Mouse (Mus musculus): ENCODE measurements at regions not wholly inside any gene's neighbourhood (a gene's known extent, or its start where the extent isn't known, plus 50 kb on each side); places are given as distances from the start of the nearest gene placed in this dataset.
A peak's percentile ranks its signal among the peaks of the same experiment; 100 is the strongest.

DNA sequence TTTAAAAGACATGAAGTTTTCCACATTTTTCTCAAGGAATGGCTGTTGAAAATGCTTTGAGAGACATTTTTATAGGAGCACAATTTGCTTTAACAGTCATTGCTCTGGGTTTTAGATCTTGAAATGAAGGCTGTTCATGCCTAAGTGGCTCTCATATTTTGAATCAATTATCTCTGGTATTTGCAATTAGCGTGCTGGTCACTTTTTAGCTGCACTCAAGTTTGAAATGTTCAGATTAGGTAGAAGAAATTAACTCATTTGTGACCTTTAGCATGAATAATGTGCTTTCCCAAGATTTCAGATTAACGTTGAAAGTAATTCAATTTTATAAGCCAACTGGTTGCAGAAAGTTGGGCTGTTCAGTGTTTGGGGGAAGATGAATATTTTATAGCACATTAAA lies 773.9 kb downstream of the D3Ertd751e start:
- 46% methylated on average over 2 of the region's 2 CpGs for WGBS
- no peaks in the 10 kb centered on the region for H3K27me3 ChIP-seq

DNA sequence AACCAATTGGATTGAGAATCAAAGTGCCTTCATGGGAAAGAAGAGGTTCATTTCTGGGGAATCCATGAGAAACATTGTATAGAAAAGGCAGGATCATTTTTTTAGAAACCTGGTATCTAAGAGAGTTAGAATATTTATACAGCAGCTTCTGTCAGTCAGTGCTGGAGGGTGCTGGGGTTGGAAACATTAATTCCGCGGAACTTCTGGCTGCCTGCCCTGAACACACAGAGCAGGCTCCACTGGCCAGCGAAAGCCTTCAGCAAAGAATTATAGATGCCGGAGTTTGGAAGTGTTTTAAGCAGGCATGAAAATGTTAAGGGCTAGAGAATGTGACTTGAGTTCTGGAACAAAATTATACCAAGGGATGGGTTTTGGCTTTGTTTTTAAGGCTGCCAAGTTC lies 789.0 kb downstream of the D3Ertd751e start:
- Histone ChIP-seq H3K36me3 (replicated peaks) (no peaks in the 10 kb centered on the region), H3K4me2 (no peak overlapping the region), H3K27ac (no peak overlapping the region), H3K9ac (no peak overlapping the region), H3K4me1 (no peaks in the 10 kb centered on the region), H3K9me3 (no peaks in the 10 kb centered on the region), H3K27me3 (no peaks in the 10 kb centered on the region), H3K4me3 (replicated peaks) (no peak overlapping the region)
- ATAC-seq (ENCODE audit: low FRiP score) = no peak
- 92% methylated on average over 4 of the region's 4 CpGs for WGBS

More for the DNA sequence above, 773.9 kb downstream of the D3Ertd751e start:
- peaks cover 5% of the 10 kb centered on the region; the same call in 1 of the 2 replicates for H3K4me1 ChIP-seq
- H3K4me2 ChIP-seq = no peak overlapping the region
- no peak overlapping the region for H3K9ac ChIP-seq
- no peaks in the 10 kb centered on the region for H3K36me3 ChIP-seq (replicated peaks)
- no peak for ATAC-seq (ENCODE audit: low FRiP score)
- no peak overlapping the region for H3K27ac ChIP-seq
- H3K9me3 ChIP-seq = no peaks in the 10 kb centered on the region
- no peak overlapping the region for H3K4me3 ChIP-seq (replicated peaks)

DNA sequence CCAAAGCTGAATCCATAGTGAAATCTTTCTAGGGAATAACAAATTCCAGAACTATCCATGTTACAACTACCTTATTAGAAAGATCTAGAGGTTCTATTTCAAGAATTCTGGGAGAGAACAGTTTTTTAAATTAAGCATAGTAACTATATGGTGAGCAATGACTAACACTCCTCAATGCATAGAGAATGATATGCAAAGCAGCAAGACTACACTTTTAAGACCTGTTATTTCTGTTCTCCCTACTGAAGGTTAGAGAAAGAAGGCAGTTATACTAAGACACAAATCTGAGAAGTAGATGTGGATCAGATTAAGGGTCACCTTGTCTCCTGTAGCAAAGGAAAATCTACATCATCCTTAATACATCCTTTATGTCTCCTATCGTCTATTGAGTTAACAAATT lies 824.3 kb downstream of the D3Ertd751e start:
- no peaks in the 10 kb centered on the region for H3K36me3 ChIP-seq (replicated peaks)
- no peak overlapping the region for H3K4me3 ChIP-seq (replicated peaks)
- no peak overlapping the region for H3K9ac ChIP-seq
- no peaks in the 10 kb centered on the region for H3K9me3 ChIP-seq
- H3K4me2 ChIP-seq = no peak overlapping the region
- no peaks in the 10 kb centered on the region for H3K4me1 ChIP-seq
- ATAC-seq (ENCODE audit: low FRiP score) = no peak
- no peaks in the 10 kb centered on the region for H3K27me3 ChIP-seq
- H3K27ac ChIP-seq = no peak overlapping the region
- WGBS = 82% methylated on average over 1 of the region's 1 CpGs

DNA sequence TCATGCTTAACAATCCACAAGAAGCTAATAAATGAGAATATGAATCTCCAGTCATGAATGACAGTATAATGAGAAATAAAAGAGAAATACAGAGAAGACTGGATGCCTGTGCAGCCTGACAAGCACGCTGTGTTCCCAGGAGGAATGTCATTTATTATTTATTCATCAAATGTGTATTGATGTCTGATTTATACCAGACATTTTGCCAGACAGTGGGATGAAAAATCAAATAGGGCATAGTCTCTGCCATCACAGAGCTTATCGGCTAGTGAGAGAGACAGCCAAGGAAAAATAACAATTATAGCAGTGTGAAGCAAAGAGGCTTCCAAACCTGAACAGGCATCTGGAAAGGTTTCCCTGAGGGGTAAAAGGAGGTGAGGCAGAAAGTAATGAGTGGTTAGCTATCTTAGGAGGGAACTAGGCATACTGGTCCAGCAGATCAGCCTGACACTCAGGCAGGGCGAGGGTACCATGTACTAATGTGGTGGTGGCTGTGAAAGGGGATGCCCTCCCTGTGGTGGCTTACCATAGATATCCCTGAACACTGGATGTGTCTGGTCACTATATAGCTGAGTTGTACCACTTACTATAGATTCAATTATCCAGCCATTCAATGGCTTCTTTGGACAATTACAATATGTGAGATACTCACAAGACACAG lies 828.1 kb downstream of the D3Ertd751e start:
- 91% methylated on average over 3 of the region's 3 CpGs for WGBS
- Histone ChIP-seq H3K4me3 (replicated peaks) (no peak overlapping the region), H3K36me3 (replicated peaks) (no peaks in the 10 kb centered on the region), H3K4me1 (peaks cover 16% of the 10 kb centered on the region), H3K9ac (no peak overlapping the region), H3K27ac (no peak overlapping the region), H3K4me2 (no peak overlapping the region), H3K27me3 (no peaks in the 10 kb centered on the region), H3K9me3 (no peaks in the 10 kb centered on the region)
- ATAC-seq (ENCODE audit: low FRiP score) = no peak

DNA sequence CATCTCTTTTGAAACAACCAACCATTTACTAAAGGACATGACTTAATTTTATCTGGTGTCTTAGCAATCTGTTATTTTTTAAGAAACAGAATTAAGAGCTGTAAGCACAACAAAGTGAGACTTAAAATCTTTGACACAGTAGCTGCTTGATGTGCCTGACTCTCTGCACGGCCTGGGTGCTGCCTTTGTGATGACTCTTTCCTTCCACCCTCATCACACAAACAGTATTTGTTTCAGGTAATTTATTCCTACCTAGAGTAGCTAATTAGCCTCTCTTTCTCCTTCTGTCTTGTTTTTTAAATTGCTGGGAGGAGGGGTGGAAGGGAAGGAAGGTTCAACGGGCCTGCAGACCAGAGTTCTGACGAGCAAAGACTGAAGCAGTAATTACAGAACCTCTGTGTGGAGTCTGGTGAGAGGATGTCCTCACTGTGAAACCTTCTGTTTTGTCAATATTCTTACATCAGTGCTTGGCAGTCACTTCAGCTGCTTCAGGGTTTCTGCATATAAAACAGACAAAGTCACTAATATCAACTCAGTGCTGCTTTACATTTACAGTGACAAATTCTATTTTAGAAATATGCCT lies 829.6 kb downstream of the D3Ertd751e start:
- no peaks in the 10 kb centered on the region for H3K9me3 ChIP-seq
- H3K27me3 ChIP-seq = no peaks in the 10 kb centered on the region
- WGBS = 11% methylated on average over 3 of the region's 3 CpGs
- H3K9ac ChIP-seq = no peak overlapping the region
- H3K4me1 ChIP-seq = peaks cover 16% of the 10 kb centered on the region
- H3K36me3 ChIP-seq (replicated peaks) = no peaks in the 10 kb centered on the region
- H3K27ac ChIP-seq = no peak overlapping the region
- no peak overlapping the region for H3K4me2 ChIP-seq
- no peak overlapping the region for H3K4me3 ChIP-seq (replicated peaks)
- ATAC-seq (ENCODE audit: low FRiP score) = peak; percentile 52; the same call in 1 of the 2 replicates

DNA sequence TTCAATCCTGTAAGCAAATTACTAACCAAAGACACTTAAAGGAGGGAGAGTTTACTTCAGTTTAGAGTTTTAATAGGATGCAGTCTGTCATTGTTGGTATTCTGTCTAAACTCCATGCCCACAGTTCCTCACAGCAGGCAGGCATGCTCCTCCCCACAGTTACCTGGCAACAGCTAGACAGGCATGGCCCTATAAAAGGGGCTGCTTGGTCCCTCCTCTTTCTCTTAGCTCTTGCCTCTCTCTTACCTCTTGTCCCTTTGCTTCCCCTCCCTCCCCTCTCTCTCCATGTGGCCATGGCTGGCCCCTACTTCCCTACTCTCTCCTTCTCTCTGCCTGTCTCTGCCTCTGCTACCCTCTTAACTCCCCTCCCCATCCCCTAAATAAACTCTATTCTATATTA lies 830.7 kb downstream of the D3Ertd751e start:
- H3K36me3 ChIP-seq (replicated peaks) = no peaks in the 10 kb centered on the region
- no peak overlapping the region for H3K4me3 ChIP-seq (replicated peaks)
- H3K27me3 ChIP-seq = no peaks in the 10 kb centered on the region
- peaks cover 16% of the 10 kb centered on the region for H3K4me1 ChIP-seq
- H3K4me2 ChIP-seq = no peak overlapping the region
- H3K9ac ChIP-seq = no peak overlapping the region
- H3K27ac ChIP-seq = no peak overlapping the region
- no peaks in the 10 kb centered on the region for H3K9me3 ChIP-seq
- peak; percentile 89 for ATAC-seq (ENCODE audit: low FRiP score)

DNA sequence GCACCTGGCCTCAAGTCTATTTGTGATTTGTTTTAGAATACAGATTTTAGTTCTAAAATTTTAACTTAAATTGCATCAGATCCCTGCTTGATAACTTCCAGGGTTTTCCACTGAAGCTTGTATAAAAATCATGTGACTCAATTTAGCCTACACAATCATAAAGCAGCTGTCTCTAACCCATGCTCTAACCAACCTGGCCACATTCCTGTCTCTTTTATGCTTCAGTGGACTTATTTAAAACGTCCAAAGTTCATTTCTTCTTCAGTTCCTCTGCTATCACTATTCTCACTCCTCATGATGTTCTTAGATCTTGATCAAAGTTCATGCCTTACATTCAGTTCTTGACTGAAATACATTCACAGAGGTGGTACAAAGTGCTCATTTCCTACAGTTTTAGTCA lies 839.9 kb downstream of the D3Ertd751e start:
- ATAC-seq (ENCODE audit: low FRiP score) = no peak
- no peaks in the 10 kb centered on the region for H3K4me1 ChIP-seq
- no peak overlapping the region for H3K4me2 ChIP-seq
- H3K27ac ChIP-seq = no peak overlapping the region
- H3K27me3 ChIP-seq = no peaks in the 10 kb centered on the region
- H3K9me3 ChIP-seq = no peaks in the 10 kb centered on the region
- H3K36me3 ChIP-seq (replicated peaks) = no peaks in the 10 kb centered on the region
- WGBS = 33% methylated on average over 1 of the region's 1 CpGs
- H3K9ac ChIP-seq = no peak overlapping the region
- no peak overlapping the region for H3K4me3 ChIP-seq (replicated peaks)

DNA sequence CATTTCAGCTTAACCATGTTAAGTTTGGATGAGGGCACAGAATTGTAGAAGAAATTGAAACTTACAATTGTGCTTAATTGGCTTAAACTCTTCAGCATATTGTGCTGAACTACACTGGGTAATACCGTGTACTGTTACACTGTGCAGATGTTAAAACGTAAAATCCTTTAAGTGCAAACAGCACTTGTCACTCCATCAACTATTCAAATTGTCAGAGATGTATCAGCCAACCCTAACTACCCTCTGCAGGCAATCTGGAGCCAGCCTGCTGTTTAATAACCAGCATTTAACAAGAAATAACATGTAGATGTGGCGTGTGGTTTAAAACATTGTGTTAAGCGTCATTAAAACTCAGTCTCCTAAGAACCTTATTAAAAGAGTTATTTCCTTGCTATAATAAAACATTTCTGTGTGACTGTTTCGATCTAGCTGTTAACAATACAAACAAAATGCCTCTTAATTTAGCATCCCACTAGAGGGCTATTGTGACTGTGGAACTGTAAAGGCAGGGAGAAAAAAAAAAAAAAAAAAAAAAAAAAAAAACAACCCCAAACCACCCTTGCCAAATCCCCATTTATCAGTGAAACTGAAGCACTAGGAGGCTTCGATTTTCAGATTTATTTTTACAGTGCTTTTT lies 845.0 kb downstream of the D3Ertd751e start:
- Histone ChIP-seq H3K9me3 (no peaks in the 10 kb centered on the region), H3K4me1 (no peaks in the 10 kb centered on the region), H3K4me2 (no peak overlapping the region), H3K9ac (no peak overlapping the region), H3K27ac (no peak overlapping the region), H3K27me3 (no peaks in the 10 kb centered on the region), H3K4me3 (replicated peaks) (no peak overlapping the region), H3K36me3 (replicated peaks) (no peaks in the 10 kb centered on the region)
- 61% methylated on average over 6 of the region's 6 CpGs for WGBS
- ATAC-seq (ENCODE audit: low FRiP score) = no peak

DNA sequence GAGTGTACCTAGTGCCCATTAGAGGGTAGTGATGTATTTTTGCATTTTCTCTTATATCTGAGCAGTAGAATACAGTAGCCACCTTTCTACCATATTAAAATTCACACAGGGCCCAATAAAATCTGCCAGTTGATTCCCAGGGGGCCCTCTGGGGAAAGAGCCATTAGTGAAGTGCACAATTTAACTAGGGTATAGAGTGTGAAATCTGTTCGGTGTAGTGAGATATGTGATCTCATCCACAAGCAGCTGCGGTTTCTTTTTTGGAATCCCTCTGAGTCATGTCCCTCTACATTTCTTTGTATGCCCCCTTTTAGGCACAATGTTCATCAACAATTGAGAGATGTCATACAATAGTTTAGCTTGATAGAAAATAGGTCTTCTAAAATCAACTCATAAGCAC lies 847.1 kb downstream of the D3Ertd751e start:
- Histone ChIP-seq H3K4me3 (replicated peaks) (no peak overlapping the region), H3K9me3 (no peaks in the 10 kb centered on the region), H3K36me3 (replicated peaks) (no peaks in the 10 kb centered on the region), H3K4me1 (no peaks in the 10 kb centered on the region), H3K9ac (no peak overlapping the region), H3K4me2 (no peak overlapping the region), H3K27ac (no peak overlapping the region), H3K27me3 (no peaks in the 10 kb centered on the region)
- no peak for ATAC-seq (ENCODE audit: low FRiP score)
- WGBS = 83% methylated on average over 2 of the region's 2 CpGs

DNA sequence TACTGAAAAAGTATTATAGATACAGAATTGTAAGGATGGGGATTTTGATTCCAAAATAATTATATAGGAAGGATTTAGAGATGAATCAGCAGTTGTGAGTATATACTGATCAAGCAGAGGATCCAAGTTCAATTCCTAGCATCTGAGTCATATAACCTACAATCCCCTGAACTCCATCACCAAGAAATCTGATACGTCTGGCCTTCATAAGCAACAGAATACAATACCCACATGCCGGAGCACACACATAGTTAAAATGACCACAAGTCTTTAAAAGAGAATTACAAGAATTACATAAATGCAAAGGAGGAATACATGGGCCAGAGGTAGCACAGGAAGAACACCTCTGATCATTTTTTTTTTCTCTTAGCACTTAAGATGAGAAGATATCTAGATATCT lies 847.7 kb downstream of the D3Ertd751e start:
- ATAC-seq (ENCODE audit: low FRiP score) = no peak
- no peaks in the 10 kb centered on the region for H3K27me3 ChIP-seq
- H3K9ac ChIP-seq = no peak overlapping the region
- H3K36me3 ChIP-seq (replicated peaks) = no peaks in the 10 kb centered on the region
- H3K4me1 ChIP-seq = no peaks in the 10 kb centered on the region
- no peak overlapping the region for H3K27ac ChIP-seq
- WGBS = 81% methylated on average over 2 of the region's 2 CpGs
- H3K4me3 ChIP-seq (replicated peaks) = no peak overlapping the region
- H3K4me2 ChIP-seq = no peak overlapping the region
- H3K9me3 ChIP-seq = no peaks in the 10 kb centered on the region

DNA sequence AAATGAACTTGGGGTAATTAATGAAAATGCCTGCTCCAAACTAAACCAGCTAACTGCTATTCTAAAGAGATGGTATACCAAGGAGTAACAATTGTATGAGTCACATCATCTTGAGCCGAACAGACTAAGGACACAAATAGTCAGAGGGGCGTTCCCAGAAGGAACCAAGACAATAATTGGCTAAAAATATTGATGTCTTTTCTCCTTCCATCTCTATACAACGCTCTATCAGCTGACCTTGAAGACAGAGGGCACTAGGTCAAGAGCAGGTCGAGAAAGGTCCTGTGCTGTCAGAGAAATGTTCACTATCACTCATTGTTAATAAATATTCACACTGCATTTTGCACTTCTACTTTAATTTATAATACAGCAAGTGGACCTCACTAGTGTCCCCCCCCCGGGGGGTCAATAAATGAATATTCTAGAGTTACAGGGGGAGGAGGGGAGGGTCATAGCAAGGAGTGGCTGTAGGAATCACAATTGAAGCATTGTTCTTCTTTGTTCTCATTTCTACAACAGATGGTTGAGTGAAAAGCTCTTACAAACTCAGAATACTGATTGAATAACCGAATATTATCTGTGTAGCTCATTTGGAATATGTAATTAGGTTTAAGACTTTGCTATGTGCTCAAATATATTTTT lies 851.5 kb downstream of the D3Ertd751e start:
- no peaks in the 10 kb centered on the region for H3K4me1 ChIP-seq
- H3K36me3 ChIP-seq (replicated peaks) = no peaks in the 10 kb centered on the region
- no peaks in the 10 kb centered on the region for H3K9me3 ChIP-seq
- WGBS = 81% methylated on average over 6 of the region's 6 CpGs
- no peak overlapping the region for H3K27ac ChIP-seq
- no peaks in the 10 kb centered on the region for H3K27me3 ChIP-seq
- H3K9ac ChIP-seq = no peak overlapping the region
- no peak overlapping the region for H3K4me3 ChIP-seq (replicated peaks)
- no peak for ATAC-seq (ENCODE audit: low FRiP score)
- H3K4me2 ChIP-seq = no peak overlapping the region

DNA sequence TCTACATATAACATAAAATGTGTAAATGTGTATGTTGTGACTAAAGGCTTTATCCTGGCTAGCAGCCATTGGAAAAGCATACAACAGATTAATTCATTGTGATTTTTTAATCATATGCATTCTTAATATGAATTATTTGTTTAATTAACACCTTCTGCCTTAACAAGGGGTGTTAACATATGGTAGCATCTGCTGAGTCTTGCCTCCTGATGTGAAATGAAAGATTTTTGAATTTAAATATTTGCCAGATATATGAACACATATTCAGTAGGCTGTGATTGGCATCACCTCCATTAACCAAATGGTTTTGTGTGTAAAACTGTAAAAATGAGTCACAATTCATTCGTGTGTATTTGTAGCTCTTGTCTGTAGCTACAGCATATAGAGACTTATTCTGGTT lies 854.3 kb downstream of the D3Ertd751e start:
- Histone ChIP-seq H3K9me3 (no peaks in the 10 kb centered on the region), H3K9ac (no peak overlapping the region), H3K4me2 (no peak overlapping the region), H3K4me3 (replicated peaks) (no peak overlapping the region), H3K36me3 (replicated peaks) (no peaks in the 10 kb centered on the region), H3K27me3 (no peaks in the 10 kb centered on the region), H3K27ac (no peak overlapping the region), H3K4me1 (no peaks in the 10 kb centered on the region)
- WGBS = 74% methylated on average over 1 of the region's 1 CpGs
- ATAC-seq (ENCODE audit: low FRiP score) = 0 out of 2 replicates have a peak, but pooled peaks have one; percentile 46

Measured in forebrain, embryonic 12.5 days (tissue).